Comparison of ENCODE assay signal across 13 mouse cellular contexts in the genomic region with DNA sequence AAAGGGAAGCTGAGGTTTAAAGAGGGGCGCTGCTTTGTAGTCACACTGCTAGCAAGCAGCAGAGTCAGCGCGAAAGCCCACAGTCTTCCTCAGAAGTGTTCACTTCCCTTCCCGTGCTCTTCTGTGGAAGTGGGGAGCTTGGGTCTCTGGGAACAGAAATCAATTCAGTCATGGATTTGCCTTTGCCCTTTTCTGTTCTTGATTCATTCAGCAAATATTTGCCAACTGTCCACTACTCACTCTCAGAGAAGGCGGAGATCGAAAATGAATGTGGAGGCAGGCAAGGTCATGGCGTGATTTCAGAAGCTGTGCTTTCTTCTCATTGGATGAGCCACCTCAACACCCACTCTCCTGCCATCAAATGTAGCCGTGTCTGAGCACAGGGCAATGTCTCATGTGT. TPM values are rescaled to one million over a fixed set of nuclear protein-coding genes. Genes with fewer than 3 reads are reported as not detected.
DNase-seq lines count a peak whose midpoint lies in the region; ATAC-seq and TF ChIP-seq lines count a peak whose summit lies in the region.
"Had no signal": no experiment of that assay in that cellular context is flagged by ENCODE, and none has a peak within 500 bp of the region (broad histone marks: within the 10 kb centered on the region; RNA-seq: fewer than 3 reads in every experiment).

No protein-coding gene starts in this region.

- H3K4me3 ChIP-seq in lung, adult 2 months (replicated peaks; ENCODE audit: extremely low read depth, low read depth, low read length) = no peak overlapping the region
- no peak overlapping the region for H3K4me3 ChIP-seq in intestine, embryonic 16.5 days (ENCODE audit: low read length)
- H3K4me3 ChIP-seq in liver, embryonic 14.5 days (ENCODE audit: insufficient read depth in 1 of 2, low read depth in 2 of 2, low read length in 2 of 2) = no peak overlapping the region
- H3K4me3 ChIP-seq in stomach, embryonic 16.5 days (replicated peaks; ENCODE audit: low read length) = no peak overlapping the region
- H3K4me3 ChIP-seq: forebrain, embryonic 10.5 days had no signal

- TF ChIP-seq POLR2A in lung, adult 2 months (IDR thresholded peaks at IDR 0.05; ENCODE audit: borderline replicate concordance, extremely low read depth, low read depth, low read length) = no peak

- TF ChIP-seq CTCF in lung, adult 2 months (IDR thresholded peaks at IDR 0.05; ENCODE audit: insufficient read depth, low read length) = no peak
- TF ChIP-seq CTCF in liver, embryonic 14.5 days (IDR thresholded peaks at IDR 0.05; ENCODE audit: low read depth) = no peak

- TF ChIP-seq EP300 in liver, embryonic 14.5 days (IDR thresholded peaks at IDR 0.05; ENCODE audit: low read depth) = 0 out of 2 replicates have a peak, but pooled peaks have one; percentile 15

- H3K9me3 ChIP-seq in intestine, embryonic 16.5 days (ENCODE audit: control insufficient read depth, low read length) = no peaks in the 10 kb centered on the region
- H3K9me3 ChIP-seq in liver, embryonic 14.5 days (ENCODE audit: control insufficient read depth, low read length) = no peaks in the 10 kb centered on the region
- no peaks in the 10 kb centered on the region for H3K9me3 ChIP-seq in stomach, embryonic 16.5 days (replicated peaks; ENCODE audit: control insufficient read depth, low read length)
- H3K9me3 ChIP-seq: forebrain, embryonic 10.5 days had no signal

- peak overlapping the region; percentile 33; the same call in 1 of the 2 replicates for H3K9ac ChIP-seq in intestine, embryonic 16.5 days (ENCODE audit: low read depth, low read length)
- H3K9ac ChIP-seq in liver, embryonic 14.5 days (replicated peaks) = no peak overlapping the region
- H3K9ac ChIP-seq in stomach, embryonic 16.5 days (ENCODE audit: low read length) = no peak overlapping the region

- H3K4me2 ChIP-seq in intestine, embryonic 16.5 days (ENCODE audit: low read depth, low read length) = peak overlapping the region; percentile 22; the same call in 1 of the 2 replicates
- peak overlapping the region; percentile 31 for H3K4me2 ChIP-seq in liver, embryonic 14.5 days (ENCODE audit: low read depth)
- no peak overlapping the region for H3K4me2 ChIP-seq in stomach, embryonic 16.5 days (ENCODE audit: low read depth, low read length)

- no peaks in the 10 kb centered on the region for H3K36me3 ChIP-seq in intestine, embryonic 16.5 days (ENCODE audit: control insufficient read depth, insufficient read depth, low read length)
- peaks cover 4% of the 10 kb centered on the region; the same call in 1 of the 2 replicates for H3K36me3 ChIP-seq in liver, embryonic 14.5 days (replicated peaks; ENCODE audit: control insufficient read depth, insufficient read depth, low read depth)
- 0 out of 2 replicates have a peak, but pooled peaks cover 4% of the 10 kb centered on the region for H3K36me3 ChIP-seq in stomach, embryonic 16.5 days (ENCODE audit: control insufficient read depth, insufficient read depth, low read length)

- peaks cover 14% of the 10 kb centered on the region for H3K4me1 ChIP-seq in lung, adult 2 months (ENCODE audit: control insufficient read depth, insufficient read depth, low read length)
- H3K4me1 ChIP-seq in intestine, embryonic 16.5 days (ENCODE audit: control insufficient read depth, insufficient read depth, low read length) = peaks cover 35% of the 10 kb centered on the region
- H3K4me1 ChIP-seq in liver, embryonic 14.5 days (replicated peaks; ENCODE audit: control insufficient read depth in 2 of 2, insufficient read depth in 2 of 2, low read length in 1 of 2) = peaks cover 4 to 18% of the 10 kb centered on the region in 2 experiments
- peaks cover 29% of the 10 kb centered on the region for H3K4me1 ChIP-seq in stomach, embryonic 16.5 days (ENCODE audit: control insufficient read depth, insufficient read depth, low read length)

- no peaks in the 10 kb centered on the region for H3K27me3 ChIP-seq in intestine, embryonic 16.5 days (replicated peaks; ENCODE audit: control insufficient read depth, insufficient read depth, low read length)
- no peaks in the 10 kb centered on the region for H3K27me3 ChIP-seq in liver, embryonic 14.5 days (ENCODE audit: control insufficient read depth, insufficient read depth, low read length)
- H3K27me3 ChIP-seq in stomach, embryonic 16.5 days (ENCODE audit: control insufficient read depth, insufficient read depth, low read length) = no peaks in the 10 kb centered on the region
- H3K27me3 ChIP-seq: CH12.LX had no signal

- WGBS in lung, adult 2 months = 55% methylated on average over 8 of the region's 8 CpGs
- WGBS in intestine, embryonic 16.5 days = 61% methylated on average over 8 of the region's 8 CpGs
- 38% methylated on average over 8 of the region's 8 CpGs for WGBS in liver, embryonic 14.5 days (ENCODE audit: insufficient replicate concordance)
- WGBS in stomach, embryonic 16.5 days = 64% methylated on average over 8 of the region's 8 CpGs

- ATAC-seq in intestine, embryonic 16.5 days = peak; percentile 0; the same call in 1 of the 2 replicates
- ATAC-seq in liver, embryonic 14.5 days (ENCODE audit: insufficient read depth) = no peak
- no peak for ATAC-seq in stomach, embryonic 16.5 days (ENCODE audit: insufficient read depth, low FRiP score)

- H3K27ac ChIP-seq in intestine, embryonic 16.5 days (ENCODE audit: low read length) = peak overlapping the region; percentile 88
- peak overlapping the region; percentile 41; the same call in 1 of the 2 replicates for H3K27ac ChIP-seq in liver, embryonic 14.5 days
- peak overlapping the region; percentile 92 for H3K27ac ChIP-seq in stomach, embryonic 16.5 days (ENCODE audit: low read length)

- peak; percentile 23 for DNase-seq in lung, adult 2 months
- DNase-seq in lung, postnatal 14 days = no peak
- peak in 1 of 3 experiments; percentile 33 for DNase-seq in liver, embryonic 14.5 days (ENCODE audit: low read depth in 3 of 3, low spot score in 3 of 3)
- no peak for DNase-seq in right cerebral cortex, postnatal 4 days
- DNase-seq in frontal cortex, postnatal 10 days (ENCODE audit: low spot score in 2 of 2) = no peak
- no peak for DNase-seq in Muller cell, postnatal 12 days (ENCODE audit: inconsistent ontology term)

RNA-seq across cellular contexts. Expression of gene Sys1, which starts 1.8 kb away (rescaled TPM):
- polyA plus RNA-seq in lung, adult 2 months (2012; rRNA removed) = 89.8 and 133 TPM in 2 replicates
- polyA plus RNA-seq in intestine, embryonic 16.5 days (2015; fragmentation: Nextera tagmentation; extraction: Ambion mirVana) = 54.0 and 56.4 TPM in 2 replicates
- 15.9 and 20.6 TPM in 2 replicates for polyA plus RNA-seq in liver, embryonic 14.5 days (2012; rRNA removed)
- polyA plus RNA-seq in liver, embryonic 14.5 days (2014; fragmentation: Nextera tagmentation; extraction: Ambion mirVana) = 30.7 TPM in 2 replicates
- polyA plus RNA-seq in stomach, embryonic 16.5 days (2015; fragmentation: Nextera tagmentation; extraction: Ambion mirVana) = 48.1 and 49.4 TPM in 2 replicates

RNA-seq across cellular contexts. Expression of gene Gm20458, which starts 2.2 kb away (rescaled TPM):
- 47.7 and 52.2 TPM in 2 replicates for polyA plus RNA-seq in lung, adult 2 months (2012; rRNA removed)
- polyA plus RNA-seq in intestine, embryonic 16.5 days (2015; fragmentation: Nextera tagmentation; extraction: Ambion mirVana) = 9.8 and 11.9 TPM in 2 replicates
- 0.13 and 1.7 TPM in 2 replicates for polyA plus RNA-seq in liver, embryonic 14.5 days (2012; rRNA removed)
- 1.9 and 5.9 TPM in 2 replicates for polyA plus RNA-seq in liver, embryonic 14.5 days (2014; fragmentation: Nextera tagmentation; extraction: Ambion mirVana)
- polyA plus RNA-seq in stomach, embryonic 16.5 days (2015; fragmentation: Nextera tagmentation; extraction: Ambion mirVana) = 17.2 and 19.2 TPM in 2 replicates

RNA-seq across cellular contexts. Expression of gene Sdc4, which starts 14.8 kb away (rescaled TPM):
- polyA plus RNA-seq in lung, adult 2 months (2012; rRNA removed) = 75.1 and 91.1 TPM in 2 replicates
- polyA plus RNA-seq in intestine, embryonic 16.5 days (2015; fragmentation: Nextera tagmentation; extraction: Ambion mirVana) = 130 and 138 TPM in 2 replicates
- polyA plus RNA-seq in liver, embryonic 14.5 days (2012; rRNA removed) = 9.7 and 10.8 TPM in 2 replicates
- polyA plus RNA-seq in liver, embryonic 14.5 days (2014; fragmentation: Nextera tagmentation; extraction: Ambion mirVana) = 23.8 and 25.4 TPM in 2 replicates
- polyA plus RNA-seq in stomach, embryonic 16.5 days (2015; fragmentation: Nextera tagmentation; extraction: Ambion mirVana) = 150 and 173 TPM in 2 replicates

RNA-seq across cellular contexts. Expression of gene Trp53tg5, which starts 15.0 kb away (rescaled TPM):
- not detected in 2 replicates for polyA plus RNA-seq in lung, adult 2 months (2012; rRNA removed)
- not detected in 2 replicates for polyA plus RNA-seq in intestine, embryonic 16.5 days (2015; fragmentation: Nextera tagmentation; extraction: Ambion mirVana)
- not detected in 2 replicates for polyA plus RNA-seq in liver, embryonic 14.5 days (2012; rRNA removed)
- polyA plus RNA-seq in liver, embryonic 14.5 days (2014; fragmentation: Nextera tagmentation; extraction: Ambion mirVana) = not detected in 2 replicates
- polyA plus RNA-seq in stomach, embryonic 16.5 days (2015; fragmentation: Nextera tagmentation; extraction: Ambion mirVana) = not detected in 2 replicates
- polyA plus RNA-seq: forebrain, embryonic 10.5 days; gonadal fat pad, adult 2 months; hindbrain, embryonic 11.5 days; limb, embryonic 14.5 days had no signal

RNA-seq across cellular contexts. Expression of gene Dbndd2, which starts 27.4 kb away (rescaled TPM):
- polyA plus RNA-seq in lung, adult 2 months (2012; rRNA removed) = 52.6 and 72.9 TPM in 2 replicates
- polyA plus RNA-seq in intestine, embryonic 16.5 days (2015; fragmentation: Nextera tagmentation; extraction: Ambion mirVana) = 16.0 and 16.4 TPM in 2 replicates
- 4.0 and 5.8 TPM in 2 replicates for polyA plus RNA-seq in liver, embryonic 14.5 days (2012; rRNA removed)
- polyA plus RNA-seq in liver, embryonic 14.5 days (2014; fragmentation: Nextera tagmentation; extraction: Ambion mirVana) = 1.4 and 4.0 TPM in 2 replicates
- 12.1 and 21.3 TPM in 2 replicates for polyA plus RNA-seq in stomach, embryonic 16.5 days (2015; fragmentation: Nextera tagmentation; extraction: Ambion mirVana)

Comparison
In these comparisons a context has a peak if more than half of its experiments do, and no peak if none do; other contexts are left out.
1. H3K27ac ChIP-seq: peak in every context shown above with its lines; median percentile 92 in stomach, embryonic 16.5 days; 88 in intestine, embryonic 16.5 days; 41 in liver, embryonic 14.5 days.